Mouse (Mus musculus): ENCODE data around the gene Pik3r1.

Pik3r1 gene

DNA sequence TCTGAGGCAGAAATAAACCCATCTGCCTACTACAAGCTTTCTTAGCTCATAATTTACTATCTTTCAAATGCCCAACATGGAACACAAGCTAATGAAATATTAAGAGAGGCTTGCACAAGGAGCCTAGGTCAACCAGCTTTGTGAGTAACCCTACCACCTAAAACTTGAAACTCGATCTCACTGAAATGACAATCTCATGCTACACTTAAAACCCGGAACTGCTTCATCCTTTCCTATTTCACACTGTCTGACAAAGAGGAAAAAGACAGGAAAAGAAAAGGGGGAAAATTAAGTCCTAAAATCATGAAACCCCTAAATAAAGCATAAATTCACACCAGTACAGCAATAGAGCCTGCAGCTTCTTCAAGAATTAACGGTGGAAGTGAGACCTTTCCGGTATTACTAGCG, 1.4 kb downstream of the Pik3r1 start:
- no peak for DNase-seq

DNA sequence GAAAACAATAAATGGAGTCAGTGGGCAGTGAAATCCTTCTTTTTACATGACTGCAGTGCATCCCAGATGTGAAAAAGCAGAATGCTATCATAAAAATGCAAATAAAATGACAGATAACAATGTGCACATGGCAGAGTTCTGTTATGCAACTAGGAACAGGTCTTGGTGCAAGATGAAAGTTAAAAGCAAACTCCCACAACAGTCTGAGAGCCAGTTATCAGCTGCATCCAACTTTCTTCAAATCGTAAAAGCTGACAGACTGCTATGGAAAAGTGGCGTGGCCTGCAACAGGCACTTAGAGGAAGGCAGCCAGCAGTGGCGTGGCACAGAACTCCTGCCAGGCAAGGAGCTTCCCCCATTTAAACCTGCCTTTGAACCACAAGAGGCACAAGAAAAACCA, 2.0 kb downstream of the Pik3r1 start:
- DNase-seq: no peak

DNA sequence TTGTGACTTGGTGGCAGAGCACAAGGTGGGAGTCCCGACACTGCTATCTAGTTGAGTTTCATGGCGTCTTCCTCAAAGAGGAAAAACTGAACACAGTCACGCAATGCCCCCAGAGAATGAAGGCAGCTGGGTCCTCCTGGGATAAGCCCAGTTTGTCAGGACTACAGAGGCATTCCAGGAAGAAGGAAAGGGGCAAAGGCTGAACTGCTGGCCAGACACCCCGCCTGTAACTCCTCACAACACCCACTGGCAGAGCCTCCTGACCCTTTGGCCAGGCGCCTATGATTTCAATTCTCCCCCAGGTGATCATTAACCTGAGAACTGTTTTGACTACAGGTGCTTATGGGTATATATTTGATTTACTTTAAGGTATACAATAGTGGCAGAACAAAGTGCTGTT, 3.9 kb downstream of the Pik3r1 start:
- no peak for DNase-seq

DNA sequence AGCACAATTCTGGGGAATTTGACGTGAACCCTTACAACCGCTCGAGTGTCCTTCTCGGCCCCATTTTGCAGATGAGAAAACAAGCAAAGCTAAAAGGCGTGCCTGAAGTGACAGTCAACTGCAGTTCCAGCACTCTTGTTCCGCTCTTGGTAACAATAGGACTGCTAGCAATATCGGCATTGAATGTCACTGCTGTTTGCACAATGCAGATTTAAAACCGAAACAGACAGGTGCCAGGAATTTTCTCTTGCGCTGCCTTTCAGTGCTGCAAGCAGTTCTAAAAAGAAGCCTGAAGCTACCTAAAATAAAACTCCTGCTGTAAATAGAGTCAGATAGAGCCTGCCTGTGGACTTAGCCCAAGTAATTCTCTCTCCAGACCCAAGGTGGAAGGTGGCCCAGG, 4.3 kb downstream of the Pik3r1 start:
- no peak for DNase-seq

DNA sequence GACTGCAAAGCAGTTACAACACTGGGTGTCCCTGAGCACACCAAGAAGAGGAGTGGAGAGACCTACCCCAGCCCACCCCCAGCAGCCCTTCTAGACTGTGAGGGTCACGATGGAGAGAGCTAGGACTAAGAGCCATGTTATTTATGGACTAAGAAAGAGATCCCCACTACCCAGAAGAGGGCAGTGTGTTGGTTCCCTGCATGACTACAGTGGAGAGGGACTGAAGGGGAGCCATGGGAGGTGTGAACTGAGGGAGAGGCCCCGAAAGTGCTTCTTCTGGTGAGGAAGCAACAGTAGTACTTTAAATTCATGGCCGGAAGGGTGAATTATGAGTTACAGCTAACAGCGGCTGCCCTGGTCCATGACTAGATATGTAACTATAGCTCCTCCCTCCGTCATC, 4.9 kb downstream of the Pik3r1 start:
- DNase-seq: no peak

DNA sequence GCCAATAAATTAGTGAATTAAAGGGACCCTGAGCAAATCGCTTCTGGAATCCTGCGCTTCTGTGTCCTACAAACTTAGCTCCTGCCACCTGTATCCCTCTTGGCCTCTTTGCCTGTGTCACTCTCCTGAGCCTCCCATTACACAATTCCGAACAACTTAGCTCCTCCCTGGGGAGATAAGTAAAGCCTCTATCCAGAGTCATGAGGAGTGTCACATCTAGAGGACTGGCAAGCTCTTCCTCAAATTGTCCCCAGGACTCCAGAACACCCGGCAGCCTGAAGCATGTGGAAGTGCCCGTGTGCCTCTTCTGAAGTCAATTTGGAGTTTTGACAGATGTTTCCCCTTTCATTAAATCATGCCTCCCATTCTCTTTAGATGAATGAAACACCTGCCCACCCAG, 6.4 kb downstream of the Pik3r1 start:
- DNase-seq: no peak

DNA sequence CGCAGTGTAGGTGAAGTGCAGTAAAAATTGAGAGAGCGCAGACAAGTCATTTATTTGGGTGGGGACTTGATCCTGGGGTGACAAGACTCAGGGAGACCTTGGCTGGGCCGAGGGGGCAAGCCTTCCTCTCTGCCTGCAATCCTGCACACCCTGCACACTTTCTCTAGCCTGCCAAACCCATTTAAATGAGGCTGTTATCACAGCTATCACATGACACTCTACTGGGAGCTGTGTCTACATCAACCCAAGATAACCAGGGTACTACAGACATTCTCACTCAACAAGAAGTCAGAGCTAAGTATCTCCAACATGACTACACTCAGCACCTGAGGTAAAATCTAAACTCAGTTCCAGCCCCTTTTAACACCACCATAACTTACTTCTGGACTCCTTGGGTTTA, 7.1 kb downstream of the Pik3r1 start:
- no peak for DNase-seq

DNA sequence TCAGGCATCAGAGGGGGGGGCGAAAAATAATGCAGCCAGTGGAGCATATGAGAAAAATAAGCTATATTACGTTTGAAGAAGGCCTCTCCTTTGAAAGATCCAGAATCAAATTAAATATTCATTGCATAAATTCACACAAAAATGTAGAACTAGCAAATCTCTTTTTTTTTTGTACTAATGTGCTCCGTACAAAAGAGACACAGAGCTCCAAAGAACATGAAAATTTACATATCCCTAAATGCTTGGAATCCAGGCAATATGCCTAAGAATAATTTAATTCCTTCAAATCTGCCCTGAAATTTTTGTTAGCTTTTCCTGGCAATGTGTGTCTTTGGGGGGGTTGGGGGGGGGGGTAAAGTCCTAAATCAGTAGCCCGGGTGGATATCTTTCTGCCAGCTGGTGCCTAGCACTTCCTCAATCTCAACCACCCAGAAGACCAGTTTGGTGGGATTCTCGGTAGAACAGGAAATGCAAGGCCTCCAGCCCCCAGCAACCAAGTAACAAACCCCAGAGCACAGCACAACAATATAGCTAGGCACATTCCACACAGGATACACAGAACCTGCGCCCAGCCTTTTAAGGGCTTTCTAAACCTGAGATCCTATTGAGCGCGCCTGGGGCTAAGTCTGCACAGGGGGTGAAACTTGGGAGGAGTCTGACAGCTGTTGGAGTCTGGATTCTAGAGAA, 7.9 kb downstream of the Pik3r1 start:
- DNase-seq: no peak

DNA sequence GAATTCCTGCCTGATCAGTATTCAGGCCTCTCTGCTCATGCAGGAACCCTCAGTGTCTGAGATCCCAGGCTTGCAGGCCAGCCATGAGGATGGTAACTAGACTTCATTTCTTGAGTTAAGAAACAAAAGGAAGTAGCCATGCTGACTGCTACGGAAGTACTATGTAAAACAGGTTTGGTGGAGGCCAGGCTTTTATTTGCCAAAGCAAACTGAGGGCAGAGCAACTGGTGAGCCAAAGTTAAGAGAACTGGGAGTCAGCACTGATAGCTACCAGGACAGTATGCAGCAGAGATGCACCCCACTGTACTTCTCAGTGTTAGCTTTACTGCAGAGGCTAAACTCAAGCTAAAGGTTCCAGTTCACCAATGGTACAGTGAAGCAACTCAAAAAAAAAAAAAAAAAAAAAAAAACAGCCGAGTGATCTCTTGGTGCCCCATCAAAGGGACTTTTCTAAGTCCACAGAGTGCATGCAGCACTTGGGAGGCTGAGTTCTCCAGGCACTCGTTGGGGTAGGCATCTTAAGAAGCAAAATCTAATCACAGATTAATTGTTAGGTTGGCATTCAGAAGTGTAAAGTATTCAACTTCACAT, 8.6 kb downstream of the Pik3r1 start:
- no peak for DNase-seq

DNA sequence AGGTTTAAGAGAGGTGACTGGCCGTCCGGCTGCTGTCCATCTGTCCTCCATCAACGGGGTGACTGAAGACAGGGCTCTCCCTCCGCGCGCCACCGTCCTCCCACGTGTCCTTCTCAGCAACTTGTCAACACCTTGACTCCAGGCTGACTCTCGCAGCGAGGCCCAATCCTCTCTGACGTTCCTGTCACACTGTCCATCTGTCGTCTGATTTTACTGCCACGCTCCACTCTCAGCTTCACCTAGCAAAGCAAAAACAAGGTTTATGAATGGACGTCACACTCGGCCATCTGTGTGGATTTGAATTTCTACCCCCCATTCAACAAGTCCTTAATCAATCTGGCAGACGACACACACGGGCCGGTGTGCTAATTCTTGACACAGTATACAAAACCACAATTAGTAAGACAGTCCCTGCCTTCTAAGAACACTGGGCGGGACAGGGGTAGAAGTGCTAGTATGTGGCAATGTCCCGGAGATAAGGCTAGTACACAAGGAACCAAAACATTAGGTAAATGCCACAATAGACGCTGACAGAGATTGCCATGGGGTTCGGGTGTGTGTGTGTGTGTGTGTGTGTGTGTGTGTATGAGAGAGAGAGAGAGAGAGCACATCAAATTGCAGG, 10.1 kb downstream of the Pik3r1 start:
- peak; percentile 32 to 40 for DNase-seq

DNA sequence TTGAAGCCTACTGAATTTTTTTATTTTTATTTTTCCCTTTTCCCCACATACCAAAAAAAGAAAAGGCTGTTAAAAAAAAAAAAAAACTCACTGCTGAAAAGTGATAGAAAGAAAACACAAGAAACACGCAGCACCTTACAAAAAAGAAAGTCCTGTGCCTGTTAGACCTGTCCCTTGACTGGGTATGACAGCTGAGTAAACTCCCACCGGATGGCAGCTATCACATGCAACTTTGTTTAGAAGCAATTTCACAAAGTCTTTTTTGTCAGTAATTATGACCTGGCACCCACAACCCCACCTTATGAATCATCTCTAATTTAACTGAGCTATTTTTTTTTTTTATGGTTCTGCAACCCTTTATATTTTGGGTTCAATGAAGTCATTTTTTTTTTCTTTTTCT, 12.8 kb downstream of the Pik3r1 start:
- DNase-seq: no peak

DNA sequence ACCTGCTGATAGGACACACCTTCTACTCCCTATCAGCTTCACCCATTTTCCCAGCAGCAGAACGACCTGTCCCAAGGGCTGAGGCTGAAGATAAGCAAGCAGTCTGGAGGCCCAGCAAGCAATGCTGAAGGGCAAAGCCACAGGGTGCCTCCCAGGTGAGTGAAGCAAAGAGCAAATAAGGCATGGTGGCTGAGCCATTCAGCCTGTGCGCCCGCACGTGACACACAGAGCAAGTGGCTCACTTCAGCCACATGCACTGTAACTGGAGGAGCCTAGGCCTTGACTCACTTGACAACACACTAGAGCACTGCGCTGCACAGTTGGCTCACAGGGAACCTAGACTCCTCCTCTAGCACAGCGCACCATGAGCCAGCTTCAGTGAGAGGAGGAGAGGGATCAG, 14.4 kb downstream of the Pik3r1 start:
- DNase-seq: no peak

DNA sequence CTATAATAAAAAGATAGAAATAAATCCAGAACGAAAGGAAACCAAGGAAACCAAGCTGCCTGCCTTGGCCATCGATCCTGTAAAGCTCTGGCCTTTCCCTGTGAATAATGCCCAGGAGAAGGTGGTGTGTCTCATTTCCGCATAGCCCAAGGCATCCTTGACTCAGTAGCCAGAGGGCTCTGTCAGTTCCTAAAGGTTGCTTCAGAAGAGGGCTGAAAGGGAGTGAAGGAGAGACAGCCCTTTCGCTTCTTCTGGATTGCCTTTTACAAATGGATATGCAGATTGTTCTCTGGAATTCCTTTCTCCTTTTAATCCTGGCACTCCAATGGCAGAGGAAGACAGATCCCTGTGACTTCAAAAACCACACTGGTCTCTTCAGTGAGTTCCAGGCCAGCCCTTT, 16.2 kb downstream of the Pik3r1 start:
- DNase-seq: no peak

DNA sequence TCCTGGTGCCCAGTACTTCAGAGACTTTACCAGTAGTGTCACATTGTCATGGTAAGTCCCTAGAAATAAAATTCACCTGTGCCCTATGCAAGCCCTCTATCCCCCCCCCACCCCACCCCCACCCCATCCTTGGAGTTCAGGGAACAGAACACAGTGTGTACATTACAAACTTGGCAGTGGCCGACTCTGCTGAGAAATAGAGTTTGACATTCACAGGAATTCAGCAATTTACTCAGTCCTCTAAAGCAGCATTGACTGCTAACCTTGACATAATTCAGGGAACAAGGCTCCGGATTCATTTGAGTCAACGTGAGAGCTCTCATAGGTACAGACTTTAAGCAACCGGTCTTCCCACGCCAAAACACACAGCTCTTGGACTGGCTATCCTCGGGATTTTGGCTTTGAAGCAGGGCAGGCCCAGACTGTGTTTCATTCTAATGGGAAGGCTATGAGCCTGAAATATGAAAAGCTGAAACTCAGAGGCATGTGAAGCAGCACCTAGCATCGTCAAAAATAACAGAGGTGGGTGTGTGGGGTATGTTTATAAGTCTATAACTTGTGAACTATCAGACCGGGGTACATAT, 21.9 kb downstream of the Pik3r1 start:
- no peak for DNase-seq

DNA sequence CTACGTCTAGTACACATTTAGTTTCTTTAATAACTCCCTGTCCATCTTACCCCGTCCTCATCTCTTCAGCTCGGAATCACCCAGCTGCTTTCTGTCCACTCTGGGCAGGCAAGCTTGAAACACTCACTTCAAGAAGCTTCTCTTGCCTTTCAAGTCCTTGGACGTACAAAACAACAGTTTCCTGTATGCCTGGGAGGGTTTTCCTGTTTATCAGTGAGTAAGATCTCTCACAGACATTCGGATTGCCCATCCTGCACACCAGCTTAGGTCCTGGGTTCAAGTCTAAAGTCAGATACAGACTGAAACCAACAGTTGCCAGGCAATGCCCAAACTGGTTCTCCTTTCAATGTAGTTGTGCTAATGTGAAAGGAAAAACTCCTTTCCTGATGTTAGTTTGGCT, 23.1 kb downstream of the Pik3r1 start:
- DNase-seq: no peak

DNA sequence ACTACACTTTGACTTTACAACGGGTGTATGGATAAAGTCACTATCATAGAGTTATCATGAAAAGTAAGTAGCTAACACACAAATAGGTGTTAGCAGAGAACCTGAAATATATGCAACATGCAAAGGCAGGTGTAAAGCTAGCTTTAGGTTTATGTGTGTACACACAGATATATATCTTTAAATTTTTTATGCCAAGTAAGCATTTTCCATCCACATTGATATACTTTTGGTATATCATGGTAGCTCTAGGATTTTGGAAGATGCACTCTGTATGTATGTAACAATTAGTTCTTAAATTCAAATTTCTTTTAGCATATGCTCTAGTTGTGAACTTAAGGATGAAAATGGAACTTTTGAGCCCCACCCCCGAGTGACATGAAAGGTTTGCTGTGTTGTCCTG, 24.0 kb downstream of the Pik3r1 start:
- no peak for DNase-seq

DNA sequence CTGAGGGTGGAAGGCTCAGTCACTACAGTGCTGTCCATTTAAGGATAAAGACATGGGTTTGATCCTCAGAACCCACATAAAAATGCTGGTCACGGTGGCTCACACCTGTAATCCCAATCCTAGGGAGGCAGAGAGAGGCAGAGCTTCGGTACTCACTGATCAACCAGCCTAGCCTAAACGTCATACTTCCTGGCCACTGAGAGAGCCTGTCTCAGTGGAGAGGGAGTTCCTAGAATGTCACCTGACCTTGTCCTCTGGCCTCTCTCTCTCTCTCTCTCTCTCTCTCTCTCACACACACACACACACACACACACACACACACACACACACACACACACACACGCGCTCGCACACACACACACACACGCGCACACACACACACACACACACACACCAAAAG, 24.8 kb downstream of the Pik3r1 start:
- no peak for DNase-seq

DNA sequence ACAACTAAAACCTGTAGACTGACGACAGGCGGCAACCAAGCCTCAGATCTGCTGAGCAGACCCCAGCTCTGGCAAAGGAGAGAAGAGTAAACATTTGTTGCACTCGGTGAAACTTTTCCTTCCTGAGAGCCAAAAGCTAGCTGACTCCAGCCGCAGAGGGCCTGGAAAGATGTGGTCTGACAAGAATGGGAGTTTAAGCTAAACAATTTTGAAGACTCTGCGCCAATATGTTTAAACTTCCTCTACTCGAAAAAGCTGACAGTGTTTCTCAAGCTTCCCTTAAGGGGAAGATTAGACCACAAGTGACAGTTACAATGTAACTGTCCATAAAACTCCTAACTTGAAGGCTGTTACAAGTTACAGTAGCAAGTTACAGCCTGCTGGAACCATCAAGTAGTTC, 25.4 kb downstream of the Pik3r1 start:
- no peak for DNase-seq

DNA sequence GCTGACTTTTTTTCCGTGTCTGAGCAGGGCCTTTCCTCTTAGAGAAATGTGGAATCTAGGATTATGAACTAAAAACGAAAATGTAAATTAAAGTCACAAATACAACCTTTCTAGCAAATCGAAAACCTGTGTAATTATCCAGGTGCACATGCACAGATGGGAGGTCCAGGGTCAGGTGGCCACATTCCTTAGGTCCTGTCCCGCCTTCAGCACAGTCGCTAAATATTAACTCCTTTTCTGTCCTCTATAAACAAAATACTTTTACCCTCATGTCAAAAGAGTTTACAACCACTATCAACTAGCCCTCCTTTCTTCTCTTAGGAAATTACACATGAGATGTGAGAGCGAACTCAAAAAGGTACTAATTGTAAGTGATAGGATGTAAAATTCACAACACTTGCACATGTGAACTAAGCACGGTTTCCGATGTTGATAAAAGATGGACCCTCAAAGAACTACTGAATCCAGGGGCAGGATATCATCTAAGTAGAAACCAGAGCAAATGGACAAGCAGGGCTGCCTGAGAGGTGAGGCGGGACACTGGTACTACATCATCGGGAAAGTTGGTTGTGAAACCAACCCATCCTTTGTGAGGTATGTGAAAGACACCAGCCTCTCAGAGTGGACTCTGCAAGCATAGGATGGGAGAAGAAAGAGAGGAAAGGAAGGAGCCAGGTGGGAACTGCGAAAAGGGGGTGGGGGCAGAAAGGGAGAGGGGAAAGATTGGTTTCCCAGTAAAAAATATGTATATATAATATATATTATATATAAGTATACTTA, 26.3 kb downstream of the Pik3r1 start:
- DNase-seq: no peak

DNA sequence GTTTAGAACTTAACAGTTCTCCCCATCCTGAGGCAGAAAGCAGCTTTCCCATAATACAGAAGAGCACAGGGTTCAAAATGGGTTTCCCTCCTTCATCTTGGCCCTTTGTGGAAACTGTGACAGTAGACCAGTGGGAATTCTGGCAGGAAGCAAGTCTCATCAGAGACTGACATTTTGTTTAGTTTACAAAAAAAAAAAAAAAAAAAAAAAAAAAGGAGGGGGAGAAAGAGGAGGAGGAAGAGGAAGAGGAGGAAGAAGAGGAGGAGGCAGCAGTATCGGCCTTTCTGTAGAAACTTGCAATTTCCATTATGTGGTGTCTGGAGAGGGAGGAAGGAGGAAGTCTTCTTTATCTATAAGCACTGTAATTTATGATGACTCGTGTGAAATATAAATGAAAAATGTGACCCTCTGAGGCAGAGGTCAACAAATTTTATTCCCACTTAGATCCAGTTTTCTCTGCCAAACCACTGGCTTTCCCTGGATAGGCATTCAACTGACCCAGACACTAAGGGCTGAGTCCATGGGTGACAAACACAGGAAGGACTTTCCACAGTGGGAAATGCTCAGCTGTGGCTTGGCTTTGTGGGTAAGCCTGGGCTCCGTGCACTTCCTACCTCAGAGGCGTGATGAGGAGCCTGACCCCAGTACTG, 28.2 kb downstream of the Pik3r1 start:
- no peak for DNase-seq

DNA sequence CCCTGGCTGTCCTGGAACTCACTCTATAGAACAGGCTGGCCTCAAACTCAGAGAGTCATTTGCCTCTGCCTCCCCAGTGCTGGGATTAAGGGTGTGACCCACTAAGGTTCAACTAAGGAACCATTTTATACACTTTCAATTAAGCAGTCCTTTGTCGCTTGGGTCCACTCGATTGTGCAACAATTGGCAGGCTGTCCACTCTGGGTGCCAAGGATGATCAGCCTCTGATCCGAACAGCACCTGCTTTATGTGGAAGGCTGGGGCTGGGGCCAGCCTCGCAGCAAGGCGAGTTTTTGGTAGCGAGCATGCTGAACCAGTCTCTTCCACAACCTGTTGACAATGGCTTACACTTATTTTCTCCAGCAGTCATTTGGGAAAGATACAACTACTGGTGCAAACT, 29.2 kb downstream of the Pik3r1 start:
- peak in 1 of 2 experiments; percentile 50 for DNase-seq

DNA sequence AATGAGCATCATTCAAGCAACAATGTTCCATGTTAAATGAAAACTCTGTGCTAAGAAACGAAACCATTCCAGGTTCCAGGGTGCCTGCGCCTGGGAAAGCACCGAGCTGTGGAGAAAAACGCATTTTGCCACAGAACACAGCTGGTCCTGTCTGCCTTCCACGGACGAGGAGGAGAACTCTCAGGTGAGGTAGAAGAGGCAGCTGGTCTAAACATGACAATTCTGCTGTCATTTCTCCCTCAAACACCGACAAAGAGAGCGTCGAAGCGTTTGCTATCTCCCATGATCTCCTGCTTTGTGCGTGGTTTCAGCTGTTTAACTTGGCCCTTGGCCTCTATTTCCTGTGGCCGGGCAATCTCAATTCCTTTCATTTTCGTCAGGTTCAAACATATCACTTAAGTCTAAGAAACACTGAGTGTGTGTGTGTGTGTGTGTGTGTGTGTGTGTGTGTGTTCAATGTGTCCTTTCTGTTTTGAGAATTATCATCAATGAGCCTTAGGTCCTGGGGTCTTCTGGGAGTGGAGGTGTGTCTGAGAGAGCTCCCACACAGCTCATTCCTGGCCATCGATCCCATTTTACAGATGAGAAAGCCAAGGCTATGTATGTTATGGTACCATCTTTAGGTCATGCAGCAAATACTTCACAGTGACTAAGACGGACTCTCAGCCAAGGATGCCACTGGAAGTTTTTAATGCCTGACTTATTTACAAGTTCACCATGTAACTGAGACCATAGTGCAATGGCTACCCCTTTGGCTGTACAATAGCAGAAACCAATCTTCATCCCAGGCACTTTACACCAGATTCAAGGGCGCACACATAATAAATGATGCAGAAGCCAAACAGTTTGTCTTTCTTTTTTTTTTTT, 31.3 kb downstream of the Pik3r1 start:
- no peak for DNase-seq

Measured in cerebellum, postnatal 25 days (tissue).